8 mouse cellular contexts compared by ENCODE assay signal in the genomic region with DNA sequence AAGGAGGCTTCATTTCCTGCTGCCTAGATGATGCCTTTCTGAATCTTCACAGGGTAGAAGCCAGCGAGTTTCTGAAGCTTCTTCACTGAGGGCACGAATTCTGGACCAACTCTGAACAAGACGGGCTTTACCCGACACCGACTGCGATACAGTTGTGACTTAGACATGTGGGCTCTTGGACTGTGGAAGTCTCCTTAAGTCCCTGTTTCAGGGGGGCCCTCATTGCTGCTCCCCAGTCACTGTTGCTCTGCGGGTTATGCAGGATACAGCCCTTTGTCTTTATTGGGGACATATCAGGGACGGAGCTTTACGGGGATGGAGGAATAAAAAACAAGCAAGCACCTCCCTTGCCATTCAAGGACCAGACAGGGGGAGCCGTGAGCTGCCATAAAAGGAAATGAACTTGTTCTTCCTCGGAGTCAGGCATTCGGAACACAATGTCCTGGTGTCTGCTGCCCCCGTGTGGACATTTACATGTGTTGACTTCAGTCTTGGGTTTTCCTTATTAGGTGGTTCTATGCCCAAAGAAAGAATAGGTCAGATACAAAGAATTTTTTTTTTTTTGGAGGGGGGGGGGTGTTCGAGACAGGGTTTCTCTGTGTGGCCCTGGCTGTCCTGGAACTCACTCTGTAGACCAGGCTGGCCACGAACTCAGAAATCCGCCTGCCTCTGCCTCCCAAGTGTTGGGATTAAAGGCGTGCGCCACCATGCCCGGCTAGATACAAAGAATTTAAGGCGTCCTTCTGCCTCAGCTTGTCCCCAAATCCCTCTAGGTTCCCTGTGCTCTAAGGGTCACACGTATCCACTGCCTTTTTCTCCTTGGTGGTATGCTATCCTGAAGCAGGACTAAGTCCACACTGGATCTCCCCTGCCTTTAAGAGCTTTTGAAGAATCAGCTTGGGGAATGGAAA. TPM values are rescaled to one million over a fixed set of nuclear protein-coding genes. Genes with fewer than 3 reads are reported as not detected.
DNase-seq lines count a peak whose midpoint lies in the region; ATAC-seq and TF ChIP-seq lines count a peak whose summit lies in the region.

No protein-coding gene starts in this region.

- no peaks in the 10 kb centered on the region for H3K4me1 ChIP-seq in hindbrain, embryonic 15.5 days (replicated peaks)

- H3K4me2 ChIP-seq in hindbrain, embryonic 15.5 days, result peak overlapping the region; percentile 70

- H3K9ac ChIP-seq in hindbrain, embryonic 15.5 days, result peak overlapping the region; percentile 59

- H3K27me3 ChIP-seq in Patski, result no peaks in the 10 kb centered on the region
- no peaks in the 10 kb centered on the region for H3K27me3 ChIP-seq in hindbrain, embryonic 15.5 days

- H3K36me3 ChIP-seq in hindbrain, embryonic 15.5 days, result no peaks in the 10 kb centered on the region

- peak; percentile 92 for ATAC-seq in Patski
- peak; percentile 90 for ATAC-seq in hindbrain, embryonic 15.5 days (ENCODE audit: low FRiP score, low read depth)

- 23% methylated on average over 21 of the region's 21 CpGs for WGBS in hindbrain, embryonic 15.5 days

- CTCF ChIA-PET in Patski (lab: Charles Lee), result interaction anchor here (0.6 to 3.3 kb wide), 34 partner anchors 9 to 504 kb away, joined by 3 to 24 read pairs (median 6); a partner anchor contains a TSS

- H3K9me3 ChIP-seq in hindbrain, embryonic 15.5 days, result no peaks in the 10 kb centered on the region

- in situ Hi-C loops in Patski (cut with MboI; ENCODE audit: low pct_unique_long_range_greater_than_20kb), result loop anchor here (5.0 to 10.0 kb wide), 4 partner anchors 59 to 501 kb away; a partner anchor contains a TSS

- H3K4me3 ChIP-seq in hindbrain, embryonic 15.5 days, result peak overlapping the region; percentile 42

- POLR2A ChIA-PET in Patski (lab: Charles Lee), result no interaction called here

- peak; percentile 91 for TF ChIP-seq CTCF in Patski (IDR thresholded peaks at IDR 0.05)

- H3K27ac ChIP-seq in hindbrain, embryonic 15.5 days (replicated peaks), result peak overlapping the region; percentile 44; the same call in 1 of the 2 replicates

- peak; percentile 75 for DNase-seq in Patski (ENCODE audit: low read depth, low spot score)
- peak; percentile 90 to 94 for DNase-seq in cerebellum, postnatal 14 days
- peak; percentile 83 to 90 for DNase-seq in frontal cortex, postnatal 25 days (ENCODE audit: low spot score in 2 of 2)
- DNase-seq in left cerebral cortex, adult 11 months (ENCODE audit: low spot score), result peak; percentile 84
- DNase-seq in lung, postnatal 4 days, result peak; percentile 79 to 89
- peak; percentile 85 for DNase-seq in retina, postnatal 7 days (ENCODE audit: low read depth, low spot score)
- peak; percentile 47 for DNase-seq in urinary bladder, adult 2 months (ENCODE audit: low spot score)

RNA-seq across cellular contexts. Expression of a gene that starts 23.2 kb away (rescaled TPM):
- polyA plus RNA-seq in Patski (2021), result 40.5 TPM
- polyA plus RNA-seq in hindbrain, embryonic 15.5 days (2015; fragmentation: Nextera tagmentation; extraction: Ambion mirVana), result 5.5 and 6.6 TPM in 2 replicates
- 14.6 and 15.3 TPM in 2 replicates for polyA plus RNA-seq in urinary bladder, adult 2 months (2012; rRNA removed)

RNA-seq across cellular contexts. Expression of a gene that starts 28.1 kb away (rescaled TPM):
- polyA plus RNA-seq in Patski (2021), result 44.8 TPM
- 13.9 and 15.0 TPM in 2 replicates for polyA plus RNA-seq in hindbrain, embryonic 15.5 days (2015; fragmentation: Nextera tagmentation; extraction: Ambion mirVana)
- 17.3 and 27.2 TPM in 2 replicates for polyA plus RNA-seq in urinary bladder, adult 2 months (2012; rRNA removed)

Comparison
In these comparisons a context has a peak if more than half of its experiments do, and no peak if none do; other contexts are left out.
1. Peak in every context shown above with its lines: DNase-seq, ATAC-seq, H3K4me3 ChIP-seq and H3K27ac ChIP-seq.